Mouse (Mus musculus) common myeloid progenitor, adult 5-6 weeks (primary cell): Measurements from ENCODE around the gene Agbl2. TPM values are rescaled to one million over a fixed set of nuclear protein-coding genes. Genes with fewer than 3 reads are reported as not detected.
A peak's percentile ranks its signal among the peaks of the same experiment; 100 is the strongest.

Source experiments
- ATAC-seq: replicated peaks from 2 replicates; pipeline ENCODE4 v1.8.0; 2016; ENCODE audit warnings: low read depth, mild to moderate bottlenecking, moderate TSS enrichment, inconsistent platforms; ENCODE audit not compliant: poor library complexity, severe bottlenecking
- total RNA-seq: library from RNA; stranded (forward); fragments of 200-1000, 187-1606 nt; gene quantifications from 2 replicates; pipeline ENCODE4 v1.2.3, GENCODE M21; 2017

Agbl2 gene
- not detected in 2 replicates for total RNA-seq

- peak; percentile 61 for ATAC-seq
Measured at GRCm38 (mm10) chr2:90782458-90782857, at the start of gene Agbl2. Agbl2 (plus strand) TSS chr2:90782727.

GRCm38 (mm10) chr2:90735326-90735725, 47.2 kb upstream of the Agbl2 start:
- ATAC-seq: no peak

GRCm38 (mm10) chr2:90738801-90739200, 43.7 kb upstream of the Agbl2 start:
- no peak for ATAC-seq

- no peak for ATAC-seq
Measured at GRCm38 (mm10) chr2:90739327-90739726, 43.2 kb upstream of the Agbl2 start.

- ATAC-seq: no peak
Measured at GRCm38 (mm10) chr2:90739921-90740320, 42.6 kb upstream of the Agbl2 start.

- ATAC-seq: no peak
Measured at GRCm38 (mm10) chr2:90744285-90745052, 38.1 kb upstream of the Agbl2 start.

GRCm38 (mm10) chr2:90745053-90745678, 37.4 kb upstream of the Agbl2 start, which contains the start of gene Fnbp4:
Fnbp4 (plus strand) TSS chr2:90745370.
- peak; percentile 99 for ATAC-seq

- ATAC-seq: no peak; the same call in 1 of the 2 replicates
Measured at GRCm38 (mm10) chr2:90745740-90746537, 36.6 kb upstream of the Agbl2 start.

- ATAC-seq: no peak
Measured at GRCm38 (mm10) chr2:90746538-90746865, 36.0 kb upstream of the Agbl2 start.

- no peak for ATAC-seq
Measured at GRCm38 (mm10) chr2:90747131-90747530, 35.4 kb upstream of the Agbl2 start.

GRCm38 (mm10) chr2:90749676-90750459, 32.7 kb upstream of the Agbl2 start:
- ATAC-seq: no peak

- no peak for ATAC-seq
Measured at GRCm38 (mm10) chr2:90753565-90753964, 29.0 kb upstream of the Agbl2 start.

- 0 out of 2 replicates have a peak, but pooled peaks have one; percentile 22 for ATAC-seq
Measured at GRCm38 (mm10) chr2:90754188-90754587, 28.3 kb upstream of the Agbl2 start.

- ATAC-seq: no peak
Measured at GRCm38 (mm10) chr2:90765123-90765522, 17.4 kb upstream of the Agbl2 start.

GRCm38 (mm10) chr2:90781323-90781722, 1.2 kb upstream of the Agbl2 start:
- no peak for ATAC-seq

GRCm38 (mm10) chr2:90781938-90782337, 589 bp upstream of the Agbl2 start:
- ATAC-seq: no peak

GRCm38 (mm10) chr2:90782901-90783486, 467 bp downstream of the Agbl2 start:
- peak; percentile 68 for ATAC-seq

GRCm38 (mm10) chr2:90788126-90788525, 5.6 kb downstream of the Agbl2 start:
- no peak for ATAC-seq

GRCm38 (mm10) chr2:90808241-90809126, 26.0 kb downstream of the Agbl2 start:
- ATAC-seq: no peak
